Mouse (Mus musculus) ES-Bruce4 (cell line): Measurements from ENCODE around the gene Slu7. TPM values are rescaled to one million over a fixed set of nuclear protein-coding genes. Genes with fewer than 3 reads are reported as not detected.

Source experiments
- H3K27ac ChIP-seq: 2 replicates; pipeline ENCODE4 v1.5.1; 2012; ENCODE audit warnings: low read length, inconsistent platforms; ENCODE audit not compliant: insufficient read depth
- H3K27me3 ChIP-seq: 2 replicates; pipeline ENCODE4 v1.6.1; 2012; ENCODE audit warnings: mild to moderate bottlenecking, low read length, inconsistent platforms; ENCODE audit not compliant: control insufficient read depth, poor library complexity, insufficient read depth, severe bottlenecking
- H3K36me3 ChIP-seq: 2 replicates; pipeline ENCODE4 v1.6.1; 2012; ENCODE audit warnings: inconsistent platforms, mild to moderate bottlenecking, low read length, moderate library complexity; ENCODE audit not compliant: control insufficient read depth, poor library complexity, insufficient read depth, severe bottlenecking
- H3K4me1 ChIP-seq: one replicate; pipeline ENCODE4 v1.8.1; 2011; ENCODE audit warnings: low read length; ENCODE audit not compliant: control insufficient read depth, insufficient read depth
- H3K4me3 ChIP-seq: 2 replicates; pipeline ENCODE4 v1.5.1; 2011; ENCODE audit warnings: low read depth, mild to moderate bottlenecking, low read length
- H3K9ac ChIP-seq: 2 replicates; pipeline ENCODE4 v1.6.1; 2012; ENCODE audit warnings: low read depth, mild to moderate bottlenecking, inconsistent platforms; ENCODE audit not compliant: poor library complexity, severe bottlenecking
- H3K9me3 ChIP-seq: replicated peaks from 2 replicates; pipeline ENCODE4 v1.6.1; 2012; ENCODE audit warnings: mild to moderate bottlenecking, low read length, inconsistent platforms; ENCODE audit not compliant: control insufficient read depth, poor library complexity, insufficient read depth, severe bottlenecking
- CTCF ChIP-seq: IDR thresholded peaks from one replicate; pipeline ENCODE4 v1.8.1; 2011; ENCODE audit warnings: low read depth, low read length
- EP300 ChIP-seq: IDR thresholded peaks from 2 replicates; pipeline ENCODE4 v1.6.1; 2011; ENCODE audit warnings: low read depth, low read length; ENCODE audit not compliant: insufficient read depth
- POLR2A ChIP-seq: IDR thresholded peaks from one replicate; pipeline ENCODE4 v1.8.1; 2011; ENCODE audit warnings: low read length; ENCODE audit not compliant: insufficient read depth
- polyA plus RNA-seq: library from polyadenylated mRNA; stranded (reverse); fragments of >200 nt; gene quantifications from 2 replicates; pipeline ENCODE4 v1.2.4, GENCODE M21; 2011; ENCODE audit warnings: low read depth; ENCODE audit not compliant: missing spikeins, insufficient read depth, insufficient read length

Gene Slu7
- polyA plus RNA-seq, 1 experiment = 51.1 TPM

DNA sequence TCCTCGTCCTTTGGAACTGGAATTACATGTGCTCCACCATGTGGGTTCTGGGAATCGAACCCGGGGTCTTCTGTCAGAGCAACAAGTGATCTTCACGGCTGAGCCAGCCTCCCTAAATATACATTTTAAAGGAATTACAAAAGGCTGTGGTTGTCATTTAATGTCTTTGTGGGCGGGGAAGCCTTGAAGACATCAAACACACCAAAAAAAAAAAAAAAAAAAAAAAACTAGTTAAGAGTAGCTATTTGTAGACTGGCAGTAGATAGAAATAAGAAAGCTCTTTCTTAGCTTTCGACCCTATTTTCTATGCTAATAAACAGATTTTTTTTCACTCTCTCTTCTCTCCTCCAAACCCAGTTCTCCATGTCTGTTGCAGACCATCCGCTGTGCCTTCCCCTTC lies 44.4 kb upstream of the Slu7 start:
- no peak overlapping the region for H3K4me3 ChIP-seq
- peaks cover 3% of the 10 kb centered on the region; the same call in 1 of the 2 replicates for H3K27me3 ChIP-seq
- no peak overlapping the region for H3K27ac ChIP-seq
- no peaks in the 10 kb centered on the region for H3K9me3 ChIP-seq
- H3K4me1 ChIP-seq = no peaks in the 10 kb centered on the region
- H3K36me3 ChIP-seq = no peaks in the 10 kb centered on the region
- TF ChIP-seq EP300 (no peak), CTCF (no peak), POLR2A (no peak)
- no peak overlapping the region for H3K9ac ChIP-seq

DNA sequence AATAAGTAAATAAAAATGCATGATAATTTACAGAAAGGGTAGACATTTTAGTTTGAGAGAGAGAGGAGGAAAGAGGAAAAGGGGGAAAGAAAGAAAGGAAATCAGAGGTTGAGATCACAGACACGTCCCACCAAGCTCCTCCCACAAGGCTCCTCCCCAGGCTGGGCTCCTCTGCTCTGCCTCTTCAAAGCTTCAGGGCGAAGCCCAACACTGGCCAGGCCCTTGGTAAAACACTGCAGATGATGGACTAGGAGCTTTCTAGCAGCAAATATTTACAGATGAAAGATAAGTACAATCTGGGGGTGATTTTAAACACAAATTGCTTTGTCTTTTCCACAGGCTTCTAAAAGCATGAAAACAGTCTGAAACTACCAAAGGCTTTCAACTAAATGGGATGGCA lies 40.8 kb upstream of the Slu7 start:
- H3K9ac ChIP-seq = no peak overlapping the region
- H3K36me3 ChIP-seq = no peaks in the 10 kb centered on the region
- no peak overlapping the region for H3K4me3 ChIP-seq
- H3K27ac ChIP-seq = no peak overlapping the region
- no peaks in the 10 kb centered on the region for H3K27me3 ChIP-seq
- no peaks in the 10 kb centered on the region for H3K9me3 ChIP-seq
- no peaks in the 10 kb centered on the region for H3K4me1 ChIP-seq
- TF ChIP-seq POLR2A = no peak
- no peak for TF ChIP-seq CTCF
- no peak for TF ChIP-seq EP300

DNA sequence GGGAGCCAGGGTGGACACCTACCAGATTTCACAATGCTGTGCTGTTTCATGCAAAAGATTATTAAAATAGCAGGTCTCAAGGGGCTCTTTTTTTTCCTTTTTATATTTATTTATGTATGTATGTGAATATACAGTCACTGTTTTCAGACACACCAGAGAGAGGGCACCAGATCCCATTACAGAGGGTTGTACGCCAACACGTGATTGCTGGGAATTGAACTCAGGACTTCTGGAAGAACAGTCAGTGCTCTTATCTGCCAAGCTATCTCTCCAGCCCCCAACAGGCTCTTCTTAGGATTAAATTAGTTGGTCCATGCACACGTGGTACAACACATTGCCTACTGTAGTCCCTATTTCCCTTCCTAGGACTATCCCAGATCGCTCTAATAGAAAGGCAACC lies 40.2 kb upstream of the Slu7 start:
- Histone ChIP-seq H3K27ac (no peak overlapping the region), H3K27me3 (no peaks in the 10 kb centered on the region), H3K4me1 (no peaks in the 10 kb centered on the region), H3K9me3 (no peaks in the 10 kb centered on the region), H3K4me3 (no peak overlapping the region), H3K9ac (no peak overlapping the region), H3K36me3 (no peaks in the 10 kb centered on the region)
- TF ChIP-seq POLR2A (no peak), CTCF (no peak), EP300 (no peak)

DNA sequence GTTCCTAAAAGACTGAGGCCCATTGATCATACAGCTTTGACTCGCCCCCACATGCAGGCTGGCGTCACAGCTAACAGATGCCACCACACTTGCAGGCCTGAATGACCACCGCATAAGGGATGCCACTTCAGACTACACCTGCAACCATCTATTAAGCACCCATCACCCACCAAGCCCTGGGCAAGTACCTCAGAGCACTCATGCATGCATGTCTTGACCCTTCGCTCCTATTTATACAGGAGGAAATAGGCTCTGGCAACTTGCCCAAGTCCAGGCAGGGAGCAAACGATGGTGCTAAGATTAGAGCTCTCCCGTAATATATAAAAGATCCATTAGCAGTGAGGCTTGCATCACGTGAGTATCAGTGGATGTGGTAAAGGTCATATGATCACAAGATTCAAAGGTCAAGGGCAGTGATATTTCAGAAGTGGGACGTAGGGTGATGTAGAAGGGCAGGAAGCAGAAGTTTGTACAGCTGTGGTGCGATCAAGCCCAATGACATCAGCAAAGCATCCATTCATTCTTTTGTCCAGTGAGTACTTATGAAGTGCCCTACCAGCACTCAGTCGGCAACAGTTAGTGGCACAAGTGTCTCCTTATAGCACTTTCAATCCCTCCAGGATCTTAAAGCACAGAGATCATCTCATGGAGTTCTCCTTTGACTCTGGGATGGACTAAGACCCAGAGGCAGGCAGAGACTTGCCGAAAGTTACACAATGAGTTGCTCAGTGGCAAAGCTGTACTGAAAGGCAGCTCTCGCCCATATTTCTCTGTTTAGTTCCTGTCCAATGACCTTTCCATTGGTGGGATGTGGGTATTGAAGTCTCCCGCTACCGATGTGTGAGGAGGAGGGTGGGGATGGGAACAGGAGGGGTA lies 38.2 kb upstream of the Slu7 start:
- H3K9ac ChIP-seq = no peak overlapping the region
- H3K4me1 ChIP-seq = no peaks in the 10 kb centered on the region
- H3K27me3 ChIP-seq = no peaks in the 10 kb centered on the region
- H3K9me3 ChIP-seq = no peaks in the 10 kb centered on the region
- no peak overlapping the region for H3K27ac ChIP-seq
- TF ChIP-seq POLR2A (no peak), CTCF (no peak), EP300 (no peak)
- H3K4me3 ChIP-seq = no peak overlapping the region
- no peaks in the 10 kb centered on the region for H3K36me3 ChIP-seq

DNA sequence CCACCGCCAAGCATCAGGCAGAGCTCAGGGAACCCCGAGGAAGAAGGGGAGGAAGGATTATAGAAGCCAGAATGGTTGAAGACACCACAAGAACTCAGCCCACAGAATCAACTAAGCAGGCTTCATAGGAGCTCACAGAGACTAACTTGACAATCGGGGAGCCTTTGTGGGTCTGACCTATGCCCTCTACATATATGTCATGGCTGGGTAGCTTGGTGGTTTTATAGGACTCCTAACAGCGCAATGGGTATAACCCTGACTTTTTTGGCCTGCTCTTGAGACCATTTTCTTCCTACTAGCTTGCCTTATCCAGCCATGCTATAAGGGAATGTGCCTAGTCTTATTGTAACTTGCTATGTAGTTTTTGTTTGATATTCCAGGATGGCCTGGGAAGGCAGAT lies 37.3 kb upstream of the Slu7 start:
- Histone ChIP-seq H3K9me3 (no peaks in the 10 kb centered on the region), H3K36me3 (no peaks in the 10 kb centered on the region), H3K9ac (no peak overlapping the region), H3K4me1 (no peaks in the 10 kb centered on the region), H3K27ac (no peak overlapping the region), H3K4me3 (no peak overlapping the region), H3K27me3 (no peaks in the 10 kb centered on the region)
- TF ChIP-seq CTCF = no peak
- TF ChIP-seq EP300 = no peak
- no peak for TF ChIP-seq POLR2A

DNA sequence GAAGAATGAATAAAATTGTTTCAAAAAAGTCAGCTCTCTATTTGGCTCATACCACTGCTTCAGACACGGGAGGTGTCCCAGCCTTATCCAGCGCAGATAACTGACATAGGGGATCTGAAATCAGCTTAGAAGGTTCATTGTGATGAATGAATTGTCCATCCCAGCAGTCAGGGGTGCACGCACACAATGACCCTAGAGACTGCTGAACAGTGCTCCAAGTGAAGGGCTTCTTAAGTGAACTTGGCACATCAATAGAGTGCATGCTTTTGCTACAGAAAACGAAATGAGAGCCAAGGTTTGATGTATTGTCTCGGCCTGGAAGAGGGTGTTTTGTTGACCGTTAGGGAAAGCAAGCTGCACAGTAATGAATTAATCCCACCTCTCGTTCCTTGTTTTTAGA lies 36.9 kb upstream of the Slu7 start:
- H3K9ac ChIP-seq = no peak overlapping the region
- TF ChIP-seq POLR2A = no peak
- TF ChIP-seq EP300 = no peak
- TF ChIP-seq CTCF = no peak
- no peaks in the 10 kb centered on the region for H3K36me3 ChIP-seq
- no peaks in the 10 kb centered on the region for H3K9me3 ChIP-seq
- no peak overlapping the region for H3K4me3 ChIP-seq
- no peaks in the 10 kb centered on the region; the same call in 1 of the 2 replicates for H3K27me3 ChIP-seq
- no peak overlapping the region for H3K27ac ChIP-seq
- H3K4me1 ChIP-seq = no peaks in the 10 kb centered on the region
